Mouse (Mus musculus): ENCODE measurements at regions not wholly inside any gene's neighbourhood (a gene's known extent, or its start where the extent isn't known, plus 50 kb on each side); places are given as distances from the start of the nearest gene placed in this dataset.

GRCm38 (mm10) chr1:42277130-42277529, 418.4 kb upstream of the Pou3f3 start:
- DNase-seq (ENCODE audit: low read depth, low spot score), result no peak

DNA sequence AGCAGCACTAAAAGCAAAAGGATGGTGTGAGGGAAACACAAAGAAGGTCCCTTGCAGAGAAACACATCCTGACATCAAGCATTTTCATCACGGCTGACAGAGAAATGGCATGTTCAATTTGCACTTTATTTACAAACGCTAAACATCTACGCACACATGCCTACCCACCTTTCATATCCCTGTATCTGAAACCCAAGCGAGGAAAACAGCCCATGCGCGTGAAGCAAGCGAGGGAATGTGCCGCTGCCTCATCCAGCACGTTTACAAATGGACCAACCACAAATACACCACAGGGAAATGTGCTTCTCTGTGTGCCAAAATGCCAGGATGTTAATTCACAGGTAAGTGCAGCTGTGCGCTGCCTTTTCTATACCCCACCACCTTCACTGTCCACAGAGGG, 399.7 kb upstream of the Pou3f3 start:
- no peak for DNase-seq (ENCODE audit: low read depth, low spot score)

DNA sequence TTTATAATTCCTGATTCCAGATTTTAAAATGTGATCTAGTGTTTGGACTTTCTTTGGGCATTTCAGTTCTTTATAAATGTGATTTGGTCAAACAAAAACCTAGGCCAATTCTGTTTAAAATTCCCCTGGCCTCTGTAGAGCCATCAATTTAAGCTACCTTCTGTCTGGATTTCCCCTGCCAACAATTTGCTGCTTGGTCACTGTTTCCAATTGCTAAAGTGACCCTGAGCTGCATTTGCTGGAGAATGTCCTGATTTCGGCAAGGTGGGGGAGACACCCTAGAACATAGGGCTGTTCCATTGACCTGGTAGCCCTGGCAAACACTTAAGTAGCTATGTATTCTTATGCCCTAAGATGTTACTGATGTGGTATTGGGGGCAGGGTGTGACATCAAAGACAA, 386.3 kb upstream of the Pou3f3 start:
- no peak for DNase-seq (ENCODE audit: low read depth, low spot score)

GRCm38 (mm10) chr1:42313494-42313893, 382.1 kb upstream of the Pou3f3 start:
- no peak for DNase-seq (ENCODE audit: low read depth, low spot score)

DNA sequence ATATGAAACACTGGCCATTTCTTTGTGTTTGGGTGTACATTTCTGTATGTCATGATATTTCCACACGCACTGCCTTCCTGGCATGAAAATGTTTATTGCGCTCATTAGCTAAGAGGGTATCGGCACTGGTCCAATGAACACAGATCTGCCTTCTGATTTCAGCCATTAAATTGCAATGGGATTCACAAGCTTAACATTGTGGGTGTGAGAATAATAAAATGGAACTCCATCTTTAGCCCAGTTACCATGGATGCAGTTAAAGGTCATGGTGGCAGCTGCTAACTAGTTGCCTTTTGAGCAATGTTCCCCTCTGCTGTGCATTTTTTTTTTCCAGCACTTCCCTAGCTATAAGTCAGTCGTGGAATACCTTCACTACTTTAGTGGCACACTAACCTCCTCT, 343.7 kb upstream of the Pou3f3 start:
- no peak for DNase-seq (ENCODE audit: low read depth, low spot score)

DNA sequence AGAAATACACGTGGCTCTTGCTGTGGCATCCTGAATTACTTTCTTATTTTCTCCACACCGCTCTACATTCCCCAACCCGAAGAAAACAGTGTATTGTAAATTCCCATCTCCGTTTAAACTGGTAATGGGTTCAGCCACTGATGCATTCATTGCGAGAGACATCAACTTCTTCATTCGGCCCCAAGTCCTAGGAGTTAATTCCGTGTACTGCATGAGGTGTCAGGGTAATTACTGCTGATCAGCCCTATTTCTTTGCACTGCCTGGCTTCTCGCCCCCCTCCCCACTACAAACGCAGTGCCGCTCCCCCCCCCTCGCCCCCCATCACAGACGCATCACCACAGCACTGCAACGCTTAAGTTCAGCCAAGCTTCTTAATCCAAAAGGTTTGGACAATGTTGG, 343.2 kb upstream of the Pou3f3 start:
- DNase-seq (ENCODE audit: low read depth, low spot score), result no peak

- DNase-seq (ENCODE audit: low read depth, low spot score), result no peak
These were observed 342.5 kb upstream of the Pou3f3 start for GRCm38 (mm10) chr1:42353096-42353495.

- DNase-seq (ENCODE audit: low read depth, low spot score), result no peak
These were observed 341.5 kb upstream of the Pou3f3 start for GRCm38 (mm10) chr1:42354020-42354419.

GRCm38 (mm10) chr1:42362438-42362837, 333.1 kb upstream of the Pou3f3 start:
- no peak for DNase-seq (ENCODE audit: low read depth, low spot score)

DNA sequence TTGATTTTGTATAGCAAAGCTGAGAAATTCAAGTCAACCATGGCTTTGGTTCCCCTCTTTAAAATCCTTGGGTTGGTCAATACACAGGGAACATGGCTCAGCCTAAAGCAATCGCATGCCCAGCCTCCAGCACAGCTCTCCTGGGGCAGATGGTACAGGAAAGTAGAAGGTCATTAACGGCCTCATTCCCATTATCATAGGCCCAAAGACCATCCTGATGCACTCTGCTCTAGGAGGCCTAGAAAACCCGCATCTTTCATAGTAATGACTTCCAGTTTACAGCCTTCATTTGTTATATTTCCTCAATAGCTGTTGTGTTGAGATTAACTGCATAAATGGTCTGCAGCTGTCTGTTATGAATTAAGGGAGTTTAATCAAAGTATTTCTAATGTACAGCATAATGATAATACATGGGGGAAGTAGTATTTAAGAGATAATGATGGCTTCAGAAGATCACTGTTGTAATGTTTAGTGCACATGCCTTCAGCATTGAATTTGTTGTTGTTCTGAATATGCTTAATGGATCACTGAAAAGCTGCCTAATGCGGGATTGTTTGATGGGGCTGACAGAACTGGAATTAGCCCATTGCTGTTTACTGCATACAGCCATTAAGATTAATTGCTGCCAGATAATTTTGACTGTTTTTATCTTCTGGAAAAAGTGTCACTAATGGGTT, 329.8 kb upstream of the Pou3f3 start:
- DNase-seq (ENCODE audit: low read depth, low spot score), result no peak

- DNase-seq (ENCODE audit: low read depth, low spot score), result no peak
These were observed 307.5 kb upstream of the Pou3f3 start for GRCm38 (mm10) chr1:42387919-42388684.

GRCm38 (mm10) chr1:42388740-42389139, 306.8 kb upstream of the Pou3f3 start:
- no peak for DNase-seq (ENCODE audit: low read depth, low spot score)

GRCm38 (mm10) chr1:42395651-42396260, 299.8 kb upstream of the Pou3f3 start:
- no peak for DNase-seq (ENCODE audit: low read depth, low spot score)

GRCm38 (mm10) chr1:42398461-42399154, 297.0 kb upstream of the Pou3f3 start:
- DNase-seq (ENCODE audit: low read depth, low spot score), result no peak

GRCm38 (mm10) chr1:42415817-42416538, 279.6 kb upstream of the Pou3f3 start:
- DNase-seq (ENCODE audit: low read depth, low spot score), result no peak

DNA sequence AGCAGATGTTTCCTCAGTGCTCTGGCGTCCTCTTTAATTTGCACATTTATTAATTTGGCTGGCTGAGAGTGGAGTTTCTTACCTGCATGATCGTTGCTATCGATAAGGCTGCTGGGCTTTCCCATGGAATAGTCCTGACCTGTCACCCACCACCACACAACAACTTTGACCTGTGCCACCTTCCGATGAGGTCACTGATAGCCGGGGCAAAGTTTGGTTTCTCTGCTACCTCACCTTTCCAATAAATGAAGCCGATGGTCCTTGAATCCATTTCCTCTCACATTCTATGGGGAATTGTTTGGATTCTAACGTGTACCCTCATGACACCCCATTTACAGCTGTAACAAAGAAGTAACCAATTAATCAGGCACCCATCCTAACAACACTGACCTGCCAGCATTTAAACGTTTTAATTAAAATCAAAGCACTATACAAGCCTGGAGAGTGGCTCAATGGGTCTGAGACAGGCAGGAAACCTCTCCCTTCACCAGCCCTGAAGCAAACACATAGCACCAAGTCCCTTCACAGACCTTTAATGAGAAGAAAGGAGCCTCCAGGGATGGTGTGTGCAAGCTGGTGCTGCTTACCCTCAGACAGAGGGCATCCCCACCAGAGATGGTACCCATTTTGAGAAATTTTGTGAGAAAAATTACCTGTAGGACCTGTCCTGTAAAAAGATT, 278.9 kb upstream of the Pou3f3 start:
- DNase-seq (ENCODE audit: low read depth, low spot score), result no peak

GRCm38 (mm10) chr1:42417815-42418214, 277.8 kb upstream of the Pou3f3 start:
- DNase-seq (ENCODE audit: low read depth, low spot score), result no peak

- DNase-seq (ENCODE audit: low read depth, low spot score), result no peak
These were observed 277.3 kb upstream of the Pou3f3 start for GRCm38 (mm10) chr1:42418233-42418632.

DNA sequence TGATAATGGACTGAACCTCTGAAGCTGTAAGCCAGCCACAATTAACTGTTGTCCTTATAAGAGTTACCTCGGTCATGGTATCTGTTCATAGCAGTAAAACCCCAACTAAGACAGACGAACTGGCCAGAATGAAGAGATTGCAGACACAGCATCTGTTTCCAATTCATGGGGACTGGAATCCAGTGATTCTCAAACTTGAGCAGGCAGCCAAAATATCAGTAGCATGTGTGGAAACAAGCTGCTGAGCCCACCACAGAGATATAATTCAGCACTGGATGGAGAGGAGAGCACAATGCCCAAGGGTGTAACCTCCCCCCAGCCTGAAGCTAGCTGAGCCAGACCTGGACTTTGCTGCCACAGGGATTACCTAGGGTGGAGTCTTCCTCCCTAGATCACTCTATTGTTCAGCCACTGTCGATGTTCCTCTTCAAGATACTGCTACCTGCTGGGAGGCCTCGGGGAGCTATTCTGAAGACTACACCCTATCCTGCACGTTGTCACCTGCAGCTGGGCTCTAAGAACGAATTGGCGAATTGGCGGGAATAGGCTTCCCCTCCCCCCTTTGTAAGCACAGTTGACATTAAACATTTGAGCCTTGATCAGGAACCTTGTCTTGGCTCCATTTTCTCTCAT, 259.1 kb upstream of the Pou3f3 start:
- no peak for DNase-seq (ENCODE audit: low read depth, low spot score)

GRCm38 (mm10) chr1:42468365-42468764, 227.2 kb upstream of the Pou3f3 start:
- no peak for DNase-seq (ENCODE audit: low read depth, low spot score)
